Comparison of ENCODE assay signal across 39 mouse cellular contexts in genomic region chr11:89012241-89012640, GRCm38 (mm10). TPM values are rescaled to one million over a fixed set of nuclear protein-coding genes. Genes with fewer than 3 reads are reported as not detected.
DNase-seq lines count a peak whose midpoint lies in the region; ATAC-seq and TF ChIP-seq lines count a peak whose summit lies in the region.
"Had no signal": no experiment of that assay in that cellular context is flagged by ENCODE, and none has a peak within 500 bp of the region (broad histone marks: within the 10 kb centered on the region; RNA-seq: fewer than 3 reads in every experiment).

No protein-coding gene starts in this region.

- peak; percentile 84 to 88 for DNase-seq in kidney, adult 8-10 months
- no peak for DNase-seq in left cerebral cortex, postnatal 25 days (ENCODE audit: low spot score in 2 of 2)
- DNase-seq: adrenal gland, postnatal 36 days; cerebellum, adult 18-20 months; cerebellum, postnatal 10 days; gastrocnemius, adult 2 months; heart, adult 2 months; heart, postnatal 10 days; lung, adult 18-20 months; lung, postnatal 4 days; right cerebral cortex, postnatal 4 days; thymus, adult 2 months; thymus, postnatal 36 days had no signal

- no peak for TF ChIP-seq CTCF in intestine, postnatal 0 days (IDR thresholded peaks at IDR 0.05; ENCODE audit: low read depth)
- no peak for TF ChIP-seq CTCF in small intestine, adult 2 months (IDR thresholded peaks at IDR 0.05; ENCODE audit: extremely low read depth, insufficient read length, insufficient replicate concordance, low read depth, low read length)

- TF ChIP-seq POLR2A in small intestine, adult 2 months (IDR thresholded peaks at IDR 0.05; ENCODE audit: low read depth, low read length) = no peak

- H3K4me3 ChIP-seq in kidney, embryonic 16.5 days (ENCODE audit: low read length) = no peak overlapping the region
- H3K4me3 ChIP-seq in intestine, embryonic 15.5 days (replicated peaks) = no peak overlapping the region
- H3K4me3 ChIP-seq in intestine, postnatal 0 days (ENCODE audit: low read depth, low read length) = no peak overlapping the region
- H3K4me3 ChIP-seq in small intestine, adult 2 months (ENCODE audit: low read depth, low read length) = no peak overlapping the region
- no peak overlapping the region for H3K4me3 ChIP-seq in hindbrain, embryonic 16.5 days (ENCODE audit: low read length)
- H3K4me3 ChIP-seq: embryonic facial prominence, embryonic 13.5 days; forebrain, embryonic 10.5 days; gastrocnemius, adult 2 months; heart, adult 2 months; heart, embryonic 13.5 days; limb, embryonic 13.5 days; megakaryocyte, embryonic 14.5 days; midbrain, embryonic 12.5 days; neural tube, embryonic 13.5 days had no signal

- no peak for ATAC-seq in kidney, embryonic 16.5 days (ENCODE audit: low FRiP score, low TSS enrichment)
- peak; percentile 61 for ATAC-seq in intestine, embryonic 15.5 days
- peak; percentile 75 for ATAC-seq in intestine, postnatal 0 days
- no peak for ATAC-seq in hindbrain, embryonic 16.5 days
- ATAC-seq: forebrain, embryonic 16.5 days; inflammation-experienced regulatory T-cells, adult 6 months; lung, postnatal 0 days had no signal

- no peak overlapping the region for H3K4me2 ChIP-seq in kidney, embryonic 16.5 days (replicated peaks; ENCODE audit: low read depth, low read length)
- H3K4me2 ChIP-seq in intestine, embryonic 15.5 days (replicated peaks) = no peak overlapping the region
- no peak overlapping the region for H3K4me2 ChIP-seq in intestine, postnatal 0 days (replicated peaks; ENCODE audit: low read depth)
- no peak overlapping the region for H3K4me2 ChIP-seq in hindbrain, embryonic 16.5 days (ENCODE audit: low read length)
- H3K4me2 ChIP-seq: embryonic facial prominence, embryonic 13.5 days; heart, embryonic 13.5 days; hindbrain, embryonic 14.5 days; limb, embryonic 13.5 days; midbrain, embryonic 12.5 days; neural tube, embryonic 13.5 days had no signal

- H3K9me3 ChIP-seq in kidney, embryonic 16.5 days (ENCODE audit: low read length) = no peaks in the 10 kb centered on the region
- no peaks in the 10 kb centered on the region for H3K9me3 ChIP-seq in intestine, embryonic 15.5 days
- no peaks in the 10 kb centered on the region for H3K9me3 ChIP-seq in intestine, postnatal 0 days (ENCODE audit: control insufficient read depth)
- H3K9me3 ChIP-seq in hindbrain, embryonic 16.5 days (ENCODE audit: control insufficient read depth, low read length) = no peaks in the 10 kb centered on the region
- H3K9me3 ChIP-seq: embryonic facial prominence, embryonic 13.5 days; forebrain, embryonic 10.5 days; heart, embryonic 13.5 days; limb, embryonic 13.5 days; megakaryocyte, embryonic 14.5 days; midbrain, embryonic 12.5 days; neural tube, embryonic 13.5 days had no signal

- no peak overlapping the region for H3K9ac ChIP-seq in kidney, embryonic 16.5 days (replicated peaks; ENCODE audit: low read length)
- no peak overlapping the region for H3K9ac ChIP-seq in intestine, embryonic 15.5 days
- H3K9ac ChIP-seq in intestine, postnatal 0 days (ENCODE audit: low read depth, low read length) = no peak overlapping the region
- H3K9ac ChIP-seq in hindbrain, embryonic 16.5 days (ENCODE audit: low read depth, low read length) = no peak overlapping the region
- H3K9ac ChIP-seq: embryonic facial prominence, embryonic 13.5 days; heart, embryonic 13.5 days; hindbrain, embryonic 14.5 days; limb, embryonic 13.5 days; midbrain, embryonic 12.5 days; neural tube, embryonic 13.5 days had no signal

- no peaks in the 10 kb centered on the region for H3K4me1 ChIP-seq in kidney, embryonic 16.5 days (ENCODE audit: insufficient read depth, low read length)
- no peaks in the 10 kb centered on the region for H3K4me1 ChIP-seq in intestine, embryonic 15.5 days (replicated peaks)
- no peaks in the 10 kb centered on the region for H3K4me1 ChIP-seq in intestine, postnatal 0 days (replicated peaks; ENCODE audit: control insufficient read depth, insufficient read depth, low read length)
- peaks cover 5% of the 10 kb centered on the region; the same call in 1 of the 2 replicates for H3K4me1 ChIP-seq in small intestine, adult 2 months (ENCODE audit: control insufficient read depth, insufficient read depth, insufficient read length, low read length)
- H3K4me1 ChIP-seq in hindbrain, embryonic 16.5 days (ENCODE audit: control insufficient read depth, insufficient read depth, low read depth, low read length) = no peaks in the 10 kb centered on the region
- H3K4me1 ChIP-seq: embryonic facial prominence, embryonic 13.5 days; heart, embryonic 13.5 days; limb, embryonic 13.5 days; midbrain, embryonic 12.5 days; neural tube, embryonic 13.5 days had no signal

- H3K36me3 ChIP-seq in kidney, embryonic 16.5 days (ENCODE audit: insufficient read depth, low read length) = peaks cover 36% of the 10 kb centered on the region
- H3K36me3 ChIP-seq in intestine, embryonic 15.5 days = peaks cover 36% of the 10 kb centered on the region
- peaks cover 84% of the 10 kb centered on the region for H3K36me3 ChIP-seq in intestine, postnatal 0 days (ENCODE audit: control insufficient read depth, insufficient read depth)
- H3K36me3 ChIP-seq in small intestine, adult 2 months (ENCODE audit: control insufficient read depth, insufficient read depth, low read length) = peaks cover 86% of the 10 kb centered on the region
- no peaks in the 10 kb centered on the region for H3K36me3 ChIP-seq in hindbrain, embryonic 16.5 days (ENCODE audit: control insufficient read depth, insufficient read depth, low read length)
- H3K36me3 ChIP-seq: limb, embryonic 13.5 days; midbrain, embryonic 12.5 days; neural tube, embryonic 13.5 days had no signal

- H3K27me3 ChIP-seq in kidney, embryonic 16.5 days (ENCODE audit: insufficient read depth, low read length) = no peaks in the 10 kb centered on the region
- no peaks in the 10 kb centered on the region for H3K27me3 ChIP-seq in intestine, embryonic 15.5 days (replicated peaks)
- H3K27me3 ChIP-seq in intestine, postnatal 0 days (replicated peaks; ENCODE audit: control insufficient read depth, insufficient read depth, low read length) = no peaks in the 10 kb centered on the region
- H3K27me3 ChIP-seq in small intestine, adult 2 months (ENCODE audit: control insufficient read depth, insufficient read depth, low read length) = no peaks in the 10 kb centered on the region
- H3K27me3 ChIP-seq in hindbrain, embryonic 16.5 days (replicated peaks; ENCODE audit: control insufficient read depth, insufficient read depth, low read length) = no peaks in the 10 kb centered on the region
- H3K27me3 ChIP-seq: embryonic facial prominence, embryonic 13.5 days; heart, embryonic 13.5 days; limb, embryonic 13.5 days; megakaryocyte, embryonic 14.5 days; midbrain, embryonic 12.5 days; neural tube, embryonic 13.5 days had no signal

- H3K27ac ChIP-seq in kidney, embryonic 16.5 days (ENCODE audit: low read length) = no peak overlapping the region
- no peak overlapping the region for H3K27ac ChIP-seq in intestine, embryonic 15.5 days
- H3K27ac ChIP-seq in intestine, postnatal 0 days (ENCODE audit: low read depth, low read length) = peak overlapping the region; percentile 31
- H3K27ac ChIP-seq in small intestine, adult 2 months (ENCODE audit: insufficient read depth, low read depth, low read length) = peak overlapping the region; percentile 67
- H3K27ac ChIP-seq in hindbrain, embryonic 16.5 days (ENCODE audit: low read depth, low read length) = no peak overlapping the region
- H3K27ac ChIP-seq: embryonic facial prominence, embryonic 13.5 days; forebrain, embryonic 10.5 days; gastrocnemius, adult 2 months; heart, adult 2 months; heart, embryonic 13.5 days; hindbrain, embryonic 14.5 days; limb, embryonic 13.5 days; midbrain, embryonic 12.5 days; neural tube, embryonic 13.5 days had no signal

- intact Hi-C loops in left cerebral cortex, postnatal 25 days (cut with DNase I) = no loop called here

- WGBS in kidney, embryonic 16.5 days = 89% methylated on average over 5 of the region's 5 CpGs
- 84% methylated on average over 5 of the region's 5 CpGs for WGBS in intestine, embryonic 15.5 days
- whole genome bisulfite sequencing in intestine, postnatal 0 days = 59% methylated on average over 5 of the region's 5 CpGs
- 58% methylated on average over 5 of the region's 5 CpGs for WGBS in small intestine, adult 2 months
- WGBS in hindbrain, embryonic 16.5 days = 91% methylated on average over 5 of the region's 5 CpGs

RNA-seq across cellular contexts. Expression of gene Trim25, which starts 13.1 kb away (rescaled TPM):
- 17.0 and 17.8 TPM in 2 replicates for polyA plus RNA-seq in kidney, embryonic 16.5 days (2015; fragmentation: Nextera tagmentation; extraction: Ambion mirVana)
- polyA plus RNA-seq in intestine, embryonic 15.5 days (2015; fragmentation: Nextera tagmentation; extraction: Ambion mirVana) = 27.8 and 29.0 TPM in 2 replicates
- polyA plus RNA-seq in intestine, postnatal 0 days (2015; fragmentation: Nextera tagmentation; extraction: Ambion mirVana) = 24.2 and 26.2 TPM in 2 replicates
- polyA plus RNA-seq in small intestine, adult 2 months (2012; rRNA removed) = 57.2 and 129 TPM in 2 replicates
- total RNA-seq in left cerebral cortex, postnatal 25 days (2021) = 1 to 10 TPM; 3.3 to 3.8 TPM
- 4.6 and 5.4 TPM in 2 replicates for polyA plus RNA-seq in hindbrain, embryonic 16.5 days (2015; fragmentation: Nextera tagmentation; extraction: Ambion mirVana)

RNA-seq across cellular contexts. Expression of gene Coil, which starts 42.2 kb away (rescaled TPM):
- 16.7 and 17.4 TPM in 2 replicates for polyA plus RNA-seq in kidney, embryonic 16.5 days (2015; fragmentation: Nextera tagmentation; extraction: Ambion mirVana)
- polyA plus RNA-seq in intestine, embryonic 15.5 days (2015; fragmentation: Nextera tagmentation; extraction: Ambion mirVana) = 12.4 and 13.9 TPM in 2 replicates
- 4.1 and 4.6 TPM in 2 replicates for polyA plus RNA-seq in intestine, postnatal 0 days (2015; fragmentation: Nextera tagmentation; extraction: Ambion mirVana)
- polyA plus RNA-seq in small intestine, adult 2 months (2012; rRNA removed) = 1.1 and 1.4 TPM in 2 replicates
- 10 to 100 TPM; 21.9 to 22.7 TPM for total RNA-seq in left cerebral cortex, postnatal 25 days (2021)
- 26.6 and 27.6 TPM in 2 replicates for polyA plus RNA-seq in hindbrain, embryonic 16.5 days (2015; fragmentation: Nextera tagmentation; extraction: Ambion mirVana)

RNA-seq across cellular contexts. Expression of gene Elobl, which starts 45.5 kb away (rescaled TPM):
- polyA plus RNA-seq in kidney, embryonic 16.5 days (2015; fragmentation: Nextera tagmentation; extraction: Ambion mirVana) = not detected in 2 replicates
- not detected in 2 replicates for polyA plus RNA-seq in intestine, embryonic 15.5 days (2015; fragmentation: Nextera tagmentation; extraction: Ambion mirVana)
- not detected in 2 replicates for polyA plus RNA-seq in intestine, postnatal 0 days (2015; fragmentation: Nextera tagmentation; extraction: Ambion mirVana)
- polyA plus RNA-seq in small intestine, adult 2 months (2012; rRNA removed) = 0.37 TPM in 1 of 2 replicates, not detected in the other
- total RNA-seq in left cerebral cortex, postnatal 25 days (2021) = not detected
- not detected in 2 replicates for polyA plus RNA-seq in hindbrain, embryonic 16.5 days (2015; fragmentation: Nextera tagmentation; extraction: Ambion mirVana)
- total RNA-seq: adrenal gland, adult 18-20 months; adrenal gland, postnatal 36 days; common myeloid progenitor, adult 5-6 weeks; gastrocnemius, adult 2 months; gastrocnemius, postnatal 4 days; heart, adult 2 months; heart, postnatal 10 days; hematopoietic stem cell, adult 5-6 weeks; layer of hippocampus, adult 18-20 months; layer of hippocampus, postnatal 10 days; left cerebral cortex, adult 18-20 months; left cerebral cortex, postnatal 14 days had no signal
- polyA plus RNA-seq: brain, embryonic 14.5 days; embryonic facial prominence, embryonic 13.5 days; forebrain, embryonic 10.5 days; forebrain, embryonic 16.5 days; heart, adult 2 months; heart, embryonic 13.5 days; hindbrain, embryonic 14.5 days; limb, embryonic 13.5 days; lung, postnatal 0 days; midbrain, embryonic 12.5 days; midbrain, postnatal 0 days; neural tube, embryonic 13.5 days had no signal

RNA-seq across cellular contexts. Expression of gene Dgke, which starts 54.4 kb away (rescaled TPM):
- 4.0 and 4.3 TPM in 2 replicates for polyA plus RNA-seq in kidney, embryonic 16.5 days (2015; fragmentation: Nextera tagmentation; extraction: Ambion mirVana)
- 3.2 TPM in 2 replicates for polyA plus RNA-seq in intestine, embryonic 15.5 days (2015; fragmentation: Nextera tagmentation; extraction: Ambion mirVana)
- 1.7 and 2.0 TPM in 2 replicates for polyA plus RNA-seq in intestine, postnatal 0 days (2015; fragmentation: Nextera tagmentation; extraction: Ambion mirVana)
- polyA plus RNA-seq in small intestine, adult 2 months (2012; rRNA removed) = 2.1 and 3.2 TPM in 2 replicates
- 10 to 100 TPM; 51.0 to 53.0 TPM for total RNA-seq in left cerebral cortex, postnatal 25 days (2021)
- polyA plus RNA-seq in hindbrain, embryonic 16.5 days (2015; fragmentation: Nextera tagmentation; extraction: Ambion mirVana) = 16.4 and 16.7 TPM in 2 replicates

RNA-seq across cellular contexts. Expression of gene Scpep1, which starts 57.0 kb away (rescaled TPM):
- polyA plus RNA-seq in kidney, embryonic 16.5 days (2015; fragmentation: Nextera tagmentation; extraction: Ambion mirVana) = 143 and 158 TPM in 2 replicates
- 131 and 142 TPM in 2 replicates for polyA plus RNA-seq in intestine, embryonic 15.5 days (2015; fragmentation: Nextera tagmentation; extraction: Ambion mirVana)
- polyA plus RNA-seq in intestine, postnatal 0 days (2015; fragmentation: Nextera tagmentation; extraction: Ambion mirVana) = 191 and 210 TPM in 2 replicates
- polyA plus RNA-seq in small intestine, adult 2 months (2012; rRNA removed) = 4.7 and 31.1 TPM in 2 replicates
- total RNA-seq in left cerebral cortex, postnatal 25 days (2021) = 10 to 100 TPM; 19.0 to 20.7 TPM
- 38.4 and 40.0 TPM in 2 replicates for polyA plus RNA-seq in hindbrain, embryonic 16.5 days (2015; fragmentation: Nextera tagmentation; extraction: Ambion mirVana)

Comparison
In these comparisons a context has a peak if more than half of its experiments do, and no peak if none do; other contexts are left out.
1. H3K27ac ChIP-seq: peak in intestine, postnatal 0 days (single experiment) and small intestine, adult 2 months (single experiment); none in kidney, embryonic 16.5 days (single experiment), intestine, embryonic 15.5 days (single experiment) and hindbrain, embryonic 16.5 days (single experiment).
2. DNase-seq: peak in kidney, adult 8-10 months (2 of 2); none in left cerebral cortex, postnatal 25 days (0 of 2).
3. ATAC-seq: peak in intestine, embryonic 15.5 days (single experiment) and intestine, postnatal 0 days (single experiment); none in kidney, embryonic 16.5 days (single experiment) and hindbrain, embryonic 16.5 days (single experiment).